Mouse (Mus musculus): ENCODE measurements around the gene Pam. TPM values are rescaled to one million over a fixed set of nuclear protein-coding genes. Genes with fewer than 3 reads are reported as not detected.

Gene Pam
- polyA plus RNA-seq, 1 experiment, result 78.7 TPM

DNA sequence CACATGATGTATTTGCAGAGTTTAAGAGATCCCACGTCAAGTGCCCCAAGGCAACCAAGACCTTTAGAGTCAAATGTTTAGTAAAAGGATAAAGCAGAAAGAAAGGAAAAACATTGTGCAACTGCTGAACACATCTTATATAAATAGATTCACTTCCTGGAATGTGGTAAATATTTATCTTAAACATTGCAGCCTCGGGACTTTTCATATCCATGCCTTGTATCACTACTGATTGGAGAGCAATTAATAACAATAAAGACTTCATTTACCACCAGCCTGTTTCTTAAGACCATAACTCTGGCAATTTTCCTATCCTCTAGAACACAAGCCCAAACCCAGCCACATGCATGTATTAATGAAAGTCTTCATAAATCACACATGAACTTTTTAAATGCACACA, 33.4 kb downstream of the Pam start:
- H3K4me3 ChIP-seq (ENCODE audit: insufficient read depth, low read length), result no peak overlapping the region
- no peak for TF ChIP-seq CTCF (IDR thresholded peaks at IDR 0.05; ENCODE audit: borderline replicate concordance, insufficient read depth, low read length)
- peaks cover 2% of the 10 kb centered on the region for H3K4me1 ChIP-seq (ENCODE audit: control insufficient read depth, insufficient read depth, low read length)
- H3K27ac ChIP-seq (ENCODE audit: insufficient read depth, low read length), result no peak overlapping the region

DNA sequence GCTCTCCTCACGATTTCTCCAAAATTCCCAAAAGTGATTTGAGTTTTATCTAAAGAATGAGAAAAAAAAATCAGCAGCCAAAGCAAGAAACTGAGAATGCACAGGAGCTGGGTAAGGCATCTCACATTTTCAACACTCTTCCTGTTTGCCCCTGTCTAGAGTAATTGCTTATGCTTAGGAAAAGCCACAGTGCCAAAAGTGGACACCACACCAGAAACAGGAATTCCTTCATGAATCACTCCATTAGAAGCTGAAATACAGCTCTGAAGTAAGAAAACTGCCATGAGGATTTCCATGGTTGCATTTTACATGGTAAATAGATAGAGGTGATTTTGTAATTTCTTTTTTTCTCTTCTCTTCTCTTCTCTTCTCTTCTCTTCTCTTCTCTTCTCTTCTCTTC, 36.0 kb downstream of the Pam start:
- H3K4me3 ChIP-seq (ENCODE audit: insufficient read depth, low read length), result no peak overlapping the region
- H3K4me1 ChIP-seq (ENCODE audit: control insufficient read depth, insufficient read depth, low read length), result peaks cover 2% of the 10 kb centered on the region
- H3K27ac ChIP-seq (ENCODE audit: insufficient read depth, low read length), result no peak overlapping the region
- TF ChIP-seq POLR2A (IDR thresholded peaks at IDR 0.05; ENCODE audit: low read depth, low read length) (no peak), CTCF (IDR thresholded peaks at IDR 0.05; ENCODE audit: borderline replicate concordance, insufficient read depth, low read length) (no peak)

DNA sequence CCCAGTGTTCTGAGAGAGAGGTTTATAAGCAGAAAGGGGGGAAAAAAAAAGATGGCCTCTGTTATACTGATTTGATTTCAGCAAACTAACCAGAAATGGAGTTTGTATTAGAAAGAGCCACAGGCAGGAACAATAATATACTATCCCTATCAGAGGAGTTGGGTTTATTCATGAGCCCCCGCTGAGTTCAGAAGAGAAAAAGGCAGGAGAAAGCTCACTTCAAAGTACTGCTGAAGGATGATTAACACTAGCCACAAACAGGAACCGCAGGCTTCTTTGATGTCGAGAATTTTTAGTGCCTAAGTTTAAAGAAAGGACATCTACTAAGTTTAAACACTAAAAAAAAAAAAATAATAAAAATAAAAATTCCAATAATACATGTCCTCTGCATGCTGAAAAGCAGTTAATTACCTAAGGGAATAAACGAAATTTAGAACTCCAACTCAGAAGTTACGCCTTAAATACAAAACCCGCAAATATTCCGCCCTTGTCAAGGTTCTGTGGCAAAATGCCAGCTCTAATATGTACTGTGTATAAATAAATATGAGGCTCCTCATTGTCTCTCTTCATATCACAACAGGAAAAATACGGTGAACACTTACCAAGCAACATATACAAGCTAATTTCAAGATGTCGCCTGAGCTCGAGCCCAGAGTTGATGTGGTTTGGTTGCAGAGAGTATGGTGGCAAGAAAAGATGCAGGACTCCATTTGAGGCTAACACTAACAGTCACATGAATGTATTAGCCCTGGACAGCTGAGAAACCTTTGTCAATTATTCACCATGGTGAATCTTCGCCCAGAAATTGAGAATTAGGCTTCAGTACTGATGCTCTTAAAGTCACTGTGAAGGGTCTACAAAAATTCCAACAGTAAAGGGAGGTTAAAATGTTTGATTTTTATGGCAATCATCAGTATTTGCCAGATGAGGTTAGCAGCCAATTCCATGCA, 38.2 kb downstream of the Pam start:
- peaks cover 2% of the 10 kb centered on the region for H3K4me1 ChIP-seq (ENCODE audit: control insufficient read depth, insufficient read depth, low read length)
- no peak overlapping the region for H3K27ac ChIP-seq (ENCODE audit: insufficient read depth, low read length)
- no peak for TF ChIP-seq CTCF (IDR thresholded peaks at IDR 0.05; ENCODE audit: borderline replicate concordance, insufficient read depth, low read length)
- TF ChIP-seq POLR2A (IDR thresholded peaks at IDR 0.05; ENCODE audit: low read depth, low read length), result no peak
- H3K4me3 ChIP-seq (ENCODE audit: insufficient read depth, low read length), result no peak overlapping the region

DNA sequence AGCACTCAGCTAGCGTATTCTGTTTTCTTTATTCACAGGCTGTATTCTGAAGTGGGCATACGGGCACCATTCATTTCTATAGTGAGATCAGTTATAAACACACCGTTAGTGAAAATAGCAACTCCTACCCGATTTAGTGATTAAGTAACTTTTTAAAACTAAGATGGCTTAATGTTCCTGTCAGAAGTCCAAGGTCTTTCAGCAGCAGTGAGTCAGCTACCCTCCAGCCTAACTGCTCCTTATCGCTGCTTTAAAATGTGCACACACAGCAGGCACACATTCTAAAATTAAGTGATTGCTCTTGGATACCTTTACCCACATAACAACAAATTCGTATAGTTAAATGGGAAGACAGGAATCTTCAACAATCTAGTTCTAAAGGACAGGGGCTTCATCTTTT, 39.2 kb downstream of the Pam start:
- Histone ChIP-seq H3K27ac (ENCODE audit: insufficient read depth, low read length) (no peak overlapping the region), H3K4me1 (ENCODE audit: control insufficient read depth, insufficient read depth, low read length) (peaks cover 2% of the 10 kb centered on the region), H3K4me3 (ENCODE audit: insufficient read depth, low read length) (no peak overlapping the region)
- TF ChIP-seq POLR2A (IDR thresholded peaks at IDR 0.05; ENCODE audit: low read depth, low read length), result no peak

DNA sequence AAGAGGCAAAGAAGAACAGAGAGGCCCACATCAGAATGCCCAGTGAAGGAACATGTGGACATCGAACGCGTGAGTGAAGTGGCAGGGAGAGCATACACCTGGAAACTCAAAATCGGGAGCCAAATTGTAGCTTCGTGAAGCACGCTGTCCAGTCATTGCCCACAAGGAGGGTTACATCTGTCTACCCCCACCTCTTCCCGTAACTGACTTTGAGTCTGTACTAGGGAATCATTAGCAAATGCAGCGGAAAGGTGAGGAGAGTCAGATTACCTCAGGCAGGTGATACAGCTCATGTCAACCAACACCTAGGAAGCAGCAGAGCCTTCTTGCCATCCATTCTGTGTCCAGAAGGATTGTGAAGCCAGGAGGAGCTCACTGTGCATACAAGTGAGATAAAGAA, 39.9 kb downstream of the Pam start:
- TF ChIP-seq CTCF (IDR thresholded peaks at IDR 0.05; ENCODE audit: borderline replicate concordance, insufficient read depth, low read length), result no peak
- TF ChIP-seq POLR2A (IDR thresholded peaks at IDR 0.05; ENCODE audit: low read depth, low read length), result no peak

DNA sequence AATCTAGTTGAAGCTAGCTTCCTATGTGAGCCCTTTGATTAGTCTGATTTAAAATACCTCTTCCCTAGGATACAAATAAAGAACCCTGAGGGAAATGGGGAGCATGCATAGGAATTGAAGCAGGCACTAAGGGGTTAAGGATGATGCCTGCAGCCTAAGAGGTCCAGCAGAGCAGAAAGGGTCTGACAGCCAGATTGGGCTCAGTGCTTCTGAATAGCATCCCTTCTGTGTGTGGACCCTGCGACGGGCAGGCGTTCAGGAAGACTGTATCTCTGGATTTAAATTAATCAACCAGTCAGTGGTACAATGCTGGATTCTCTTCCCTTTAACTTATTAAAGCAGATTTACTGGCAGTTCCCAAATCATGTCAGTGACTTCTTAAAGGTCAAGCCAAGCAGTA, 41.5 kb downstream of the Pam start:
- Histone ChIP-seq H3K27ac (ENCODE audit: insufficient read depth, low read length) (no peak overlapping the region), H3K4me1 (ENCODE audit: control insufficient read depth, insufficient read depth, low read length) (no peaks in the 10 kb centered on the region), H3K4me3 (ENCODE audit: insufficient read depth, low read length) (no peak overlapping the region)
- TF ChIP-seq POLR2A (IDR thresholded peaks at IDR 0.05; ENCODE audit: low read depth, low read length) (no peak), CTCF (IDR thresholded peaks at IDR 0.05; ENCODE audit: borderline replicate concordance, insufficient read depth, low read length) (no peak)

More for the DNA sequence above, 39.9 kb downstream of the Pam start:
- H3K27ac ChIP-seq (ENCODE audit: insufficient read depth, low read length), result no peak overlapping the region
- no peak overlapping the region for H3K4me3 ChIP-seq (ENCODE audit: insufficient read depth, low read length)
- H3K4me1 ChIP-seq (ENCODE audit: control insufficient read depth, insufficient read depth, low read length), result peaks cover 2% of the 10 kb centered on the region

DNA sequence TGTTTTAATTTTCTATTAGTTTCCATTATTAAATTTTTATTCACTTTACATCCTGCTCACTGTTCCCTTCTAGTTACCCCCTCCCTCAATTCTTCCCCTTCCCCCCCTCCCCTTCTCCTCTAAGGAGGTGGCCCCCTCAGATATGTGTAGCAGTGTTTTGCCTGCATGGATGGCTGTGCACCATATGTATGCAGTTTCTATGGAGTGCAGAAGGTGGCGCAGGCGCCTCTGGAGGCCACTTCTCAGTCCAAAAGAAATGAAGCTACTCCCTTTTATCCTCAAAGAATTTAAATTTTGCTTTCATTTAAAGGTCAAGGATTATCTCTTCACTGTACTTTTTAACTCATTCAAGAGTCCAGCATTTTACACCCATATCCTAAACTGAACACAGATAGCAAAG, 42.0 kb downstream of the Pam start:
- Histone ChIP-seq H3K27ac (ENCODE audit: insufficient read depth, low read length) (no peak overlapping the region), H3K4me3 (ENCODE audit: insufficient read depth, low read length) (no peak overlapping the region), H3K4me1 (ENCODE audit: control insufficient read depth, insufficient read depth, low read length) (no peaks in the 10 kb centered on the region)
- no peak for TF ChIP-seq POLR2A (IDR thresholded peaks at IDR 0.05; ENCODE audit: low read depth, low read length)
- TF ChIP-seq CTCF (IDR thresholded peaks at IDR 0.05; ENCODE audit: borderline replicate concordance, insufficient read depth, low read length), result no peak

DNA sequence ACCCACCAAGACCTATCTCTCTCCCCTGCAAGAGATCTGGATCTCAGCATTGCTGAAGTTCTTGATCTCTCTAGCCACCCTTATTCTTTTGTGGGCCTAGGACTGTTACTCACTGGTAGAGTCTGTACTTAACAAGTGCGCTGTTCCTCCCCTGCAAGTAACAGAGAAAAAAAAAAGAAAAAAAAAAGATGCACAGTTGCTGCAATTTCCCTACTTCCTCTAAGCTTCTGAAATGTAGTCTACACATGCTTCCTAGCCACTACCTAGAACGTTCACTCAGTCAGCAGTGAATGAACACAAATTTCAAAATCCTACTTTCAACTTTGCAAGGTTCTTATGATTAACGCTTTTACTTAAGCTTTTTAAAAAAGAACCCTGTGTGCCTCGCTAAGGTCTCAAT, 42.7 kb downstream of the Pam start:
- TF ChIP-seq CTCF (IDR thresholded peaks at IDR 0.05; ENCODE audit: borderline replicate concordance, insufficient read depth, low read length) (no peak), POLR2A (IDR thresholded peaks at IDR 0.05; ENCODE audit: low read depth, low read length) (no peak)
- no peak overlapping the region for H3K27ac ChIP-seq (ENCODE audit: insufficient read depth, low read length)
- no peak overlapping the region for H3K4me3 ChIP-seq (ENCODE audit: insufficient read depth, low read length)
- peaks cover 4% of the 10 kb centered on the region for H3K4me1 ChIP-seq (ENCODE audit: control insufficient read depth, insufficient read depth, low read length)

DNA sequence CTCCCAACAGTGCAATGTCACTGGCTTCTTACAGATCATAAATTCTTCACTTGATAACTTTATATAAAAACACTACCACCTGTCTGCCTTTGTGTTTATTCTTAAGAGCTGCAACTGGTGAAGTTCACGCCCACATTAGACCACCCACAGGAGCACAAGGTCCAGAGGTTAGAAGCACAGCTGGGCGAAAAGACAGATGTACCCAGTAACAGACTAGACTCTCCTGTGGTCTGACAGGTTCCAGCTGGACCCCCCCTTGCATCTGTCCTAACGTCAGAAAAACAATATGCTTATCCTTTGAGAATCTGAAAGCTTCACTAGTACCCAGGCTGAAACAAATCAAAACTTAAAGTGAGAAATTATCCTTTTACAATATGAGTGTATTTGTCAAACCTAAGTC, 44.4 kb downstream of the Pam start:
- no peak overlapping the region for H3K27ac ChIP-seq (ENCODE audit: insufficient read depth, low read length)
- H3K4me3 ChIP-seq (ENCODE audit: insufficient read depth, low read length), result no peak overlapping the region
- peaks cover 11% of the 10 kb centered on the region for H3K4me1 ChIP-seq (ENCODE audit: control insufficient read depth, insufficient read depth, low read length)
- TF ChIP-seq POLR2A (IDR thresholded peaks at IDR 0.05; ENCODE audit: low read depth, low read length) (no peak), CTCF (IDR thresholded peaks at IDR 0.05; ENCODE audit: borderline replicate concordance, insufficient read depth, low read length) (no peak)

DNA sequence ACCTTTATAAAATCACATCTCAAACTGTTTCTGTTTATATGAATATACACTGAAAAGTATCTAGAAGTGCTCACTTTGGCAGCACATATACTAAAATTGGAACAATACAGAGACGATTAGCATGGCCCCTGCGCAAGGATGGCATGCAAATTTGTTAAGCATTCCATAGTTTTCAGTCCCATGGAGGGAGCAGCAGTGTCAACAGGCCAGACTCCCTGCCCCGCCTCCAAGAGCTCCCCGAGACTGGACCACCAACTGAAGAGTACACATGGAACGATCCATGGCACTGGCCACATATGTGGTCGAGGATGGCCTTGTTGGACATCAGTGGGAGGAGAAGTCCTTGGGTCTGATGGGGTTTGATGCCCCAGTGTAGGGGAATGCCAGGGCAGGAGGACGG, 45.7 kb downstream of the Pam start:
- peaks cover 11% of the 10 kb centered on the region for H3K4me1 ChIP-seq (ENCODE audit: control insufficient read depth, insufficient read depth, low read length)
- TF ChIP-seq POLR2A (IDR thresholded peaks at IDR 0.05; ENCODE audit: low read depth, low read length) (no peak), CTCF (IDR thresholded peaks at IDR 0.05; ENCODE audit: borderline replicate concordance, insufficient read depth, low read length) (no peak)
- H3K4me3 ChIP-seq (ENCODE audit: insufficient read depth, low read length), result no peak overlapping the region
- no peak overlapping the region for H3K27ac ChIP-seq (ENCODE audit: insufficient read depth, low read length)

Data from embryonic fibroblast, embryonic 13.5 days (primary cell).